Mouse (Mus musculus): ENCODE results near the gene Dusp18.

Dusp18 gene

DNA sequence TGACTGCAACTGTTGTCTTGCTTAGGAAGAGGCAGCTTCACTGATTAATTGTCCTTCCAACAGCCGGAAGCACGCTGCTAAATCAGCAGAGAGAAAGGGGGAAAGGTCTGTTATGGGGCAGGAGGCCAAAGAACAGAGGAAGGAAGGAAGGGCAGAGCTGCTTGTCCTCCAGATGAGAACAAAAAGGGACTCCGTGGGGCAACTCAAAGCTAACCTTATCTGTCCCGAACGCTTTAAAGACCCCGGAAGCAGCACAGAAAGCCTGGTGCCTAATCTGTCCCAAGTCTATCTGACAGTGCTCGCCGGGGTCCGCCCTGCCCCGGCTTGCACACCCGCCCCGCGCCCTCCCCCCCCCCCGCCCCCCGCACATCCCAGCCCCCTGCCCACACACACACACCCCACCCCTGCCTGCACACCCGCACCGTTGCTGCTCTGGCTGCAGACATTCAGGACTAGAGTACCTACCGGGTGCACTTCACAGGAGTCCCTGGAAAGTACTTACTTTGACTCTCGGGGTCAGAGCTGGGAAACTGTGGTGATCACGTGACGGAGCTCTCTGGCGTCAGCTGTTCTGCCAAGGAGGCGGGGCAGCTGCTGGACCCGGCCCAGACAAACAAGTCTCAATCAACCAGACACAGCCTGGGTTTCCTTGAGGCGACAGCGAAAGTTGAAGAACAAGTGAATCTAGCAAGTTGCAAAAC lies 36.6 kb downstream of the Dusp18 start, which contains the start of gene Tcn2:
Tcn2 (minus strand) TSS at position 649 of the 701 bp plus-strand sequence.
- peak; percentile 90 to 93 for DNase-seq

DNA sequence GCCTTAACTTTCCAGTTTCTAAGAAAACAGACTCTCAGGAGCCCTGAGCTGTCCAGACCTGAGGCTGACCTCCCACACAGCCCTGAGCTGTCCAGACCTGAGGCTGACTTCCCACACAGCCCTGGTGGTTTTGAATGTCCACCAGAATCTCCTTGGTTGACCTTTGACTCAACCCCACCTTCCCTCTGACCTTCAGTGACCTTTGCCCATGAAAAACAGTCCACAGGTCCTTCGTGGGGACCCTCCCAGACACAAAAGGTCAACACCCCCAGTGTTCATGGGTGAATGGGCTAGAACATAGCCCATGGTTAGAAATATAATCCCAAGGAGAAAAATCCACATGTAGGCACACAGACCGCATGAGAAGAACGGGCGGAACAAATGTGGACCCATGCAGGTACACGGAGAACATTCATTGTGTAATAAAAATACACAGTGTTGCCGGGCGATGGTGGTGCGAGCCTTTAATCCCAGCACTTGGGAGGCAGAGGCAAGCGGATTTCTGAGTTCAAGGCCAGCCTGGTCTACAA lies 38.8 kb downstream of the Dusp18 start:
- peak in 1 of 2 experiments; percentile 11 for DNase-seq

DNA sequence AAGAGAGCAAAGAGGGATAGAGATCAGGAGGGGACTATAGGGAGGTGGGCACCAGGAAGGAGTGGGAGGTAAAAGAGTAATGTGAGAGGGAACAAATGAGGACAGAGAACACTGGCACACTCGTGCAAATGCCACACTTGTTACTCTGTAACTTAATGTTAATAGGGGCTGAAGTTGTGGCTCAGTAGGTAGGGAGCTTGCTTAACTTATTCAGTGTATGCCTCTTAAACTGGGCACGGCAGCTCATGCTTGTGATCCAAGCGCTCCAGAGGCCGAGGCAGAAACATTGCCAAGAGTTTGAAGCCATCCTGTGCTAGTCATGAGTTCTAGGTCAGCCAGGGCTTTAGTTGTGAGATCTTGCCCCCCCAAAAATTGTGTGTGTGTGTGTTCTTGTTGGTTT lies 40.1 kb downstream of the Dusp18 start:
- no peak for DNase-seq

DNA sequence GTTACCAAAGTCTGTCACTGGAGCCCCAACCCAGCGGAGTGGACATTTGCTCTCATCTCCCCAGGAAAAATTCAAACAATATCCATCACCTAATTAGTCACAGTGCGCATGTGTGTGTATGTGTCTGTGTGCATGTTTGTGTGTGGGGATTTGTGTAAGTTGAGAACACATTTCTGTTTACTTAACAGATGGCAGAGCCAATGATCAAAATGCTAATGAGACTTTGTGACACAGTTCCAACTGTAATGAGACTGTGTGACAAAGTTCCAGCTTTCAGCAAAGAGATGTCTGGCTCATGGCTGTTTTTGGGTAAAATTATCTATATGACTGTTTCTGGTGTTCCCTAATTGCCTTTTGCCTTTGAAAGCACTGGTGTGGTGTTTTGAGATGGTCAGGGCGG lies 41.3 kb downstream of the Dusp18 start:
- no peak for DNase-seq

DNA sequence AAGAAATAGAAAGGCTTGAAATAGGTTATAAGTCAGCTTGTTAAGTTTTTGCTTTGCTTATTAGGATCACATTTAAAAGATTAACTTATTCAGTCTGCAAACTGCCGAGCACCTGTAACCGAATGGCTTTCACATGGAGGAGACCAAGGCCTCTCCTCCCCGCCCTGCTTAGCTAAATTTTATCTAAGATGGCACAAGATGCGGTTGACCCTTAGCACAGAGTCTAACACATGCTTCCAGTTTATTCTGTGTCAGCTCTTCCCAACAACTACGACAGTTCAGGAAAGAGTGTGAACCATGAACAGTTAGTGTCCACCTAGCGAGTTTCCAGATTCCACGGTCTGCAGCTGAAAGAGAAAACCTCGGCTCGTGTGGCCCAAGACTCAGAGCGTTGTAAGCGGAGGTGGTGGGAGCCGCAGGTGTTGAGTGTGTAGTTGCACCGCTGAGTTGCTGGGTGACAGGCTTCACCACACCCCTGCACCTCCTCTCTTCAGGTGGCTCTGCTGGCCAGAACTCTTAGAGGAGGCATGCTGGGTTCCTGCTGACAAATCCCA lies 42.4 kb downstream of the Dusp18 start:
- DNase-seq = peak in 1 of 2 experiments; percentile 11

DNA sequence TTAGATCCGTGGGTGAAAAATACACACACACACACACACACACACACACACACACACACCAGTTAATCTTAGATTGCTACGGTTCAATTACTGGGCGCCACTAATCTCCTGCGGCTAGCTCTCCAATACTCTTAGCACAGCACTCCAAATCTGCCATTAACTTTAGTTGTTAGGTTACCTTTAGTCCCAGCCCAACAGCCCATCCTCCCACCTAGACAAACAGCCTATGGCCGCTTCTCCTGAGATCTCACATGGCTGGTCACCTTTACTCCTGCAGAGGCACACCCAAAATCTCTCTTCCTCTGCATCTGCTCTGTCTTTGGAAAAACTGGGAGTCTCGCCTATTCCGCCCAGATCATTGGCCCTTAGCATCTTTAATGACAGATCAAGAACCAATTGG lies 46.3 kb downstream of the Dusp18 start:
- DNase-seq = peak in 1 of 2 experiments; percentile 5

DNA sequence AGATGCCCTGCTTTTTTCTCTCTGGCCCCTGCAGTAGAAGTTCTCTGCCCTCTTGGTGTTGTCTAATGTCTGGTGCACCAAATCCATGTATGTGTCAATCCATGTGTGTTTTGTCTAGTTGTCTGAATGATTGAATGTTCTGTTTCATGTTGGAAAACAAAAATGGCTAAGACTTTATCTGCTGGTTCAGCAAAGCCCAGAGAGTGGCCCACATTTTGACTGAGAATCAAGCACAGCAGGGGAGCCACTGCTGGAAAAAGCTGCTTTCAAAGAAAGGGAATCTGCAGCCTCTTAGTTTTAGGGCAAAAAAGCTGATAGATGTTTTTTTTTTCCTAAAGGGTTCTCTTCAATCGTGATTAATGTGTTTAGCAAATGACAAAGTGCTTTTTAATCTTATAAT lies 51.3 kb downstream of the Dusp18 start:
- DNase-seq = no peak

Measured in lung, postnatal 4 days (tissue).